Mouse (Mus musculus) inflammation-experienced regulatory T-cells, adult 6 months (primary cell): ENCODE results near the gene Krt5. TPM values are rescaled to one million over a fixed set of nuclear protein-coding genes. Genes with fewer than 3 reads are reported as not detected.
"Not testable (repeated sequence)": the region's sequence is repeated elsewhere in the genome, so short reads cannot be mapped to it uniquely, and the experiment has no call there.

ENCODE experiments used
- ATAC-seq: one replicate; pipeline ENCODE4 v1.8.0; 2017
- polyA plus RNA-seq, 3 experiments: library from polyadenylated mRNA; unstranded; fragments of 100-300 nt; shearing (Covaris generic); gene quantifications; one replicate each; pipeline ENCODE4 v1.2.1; 2017

The Krt5 gene
- polyA plus RNA-seq: not detected

GRCm38 (mm10) chr15:101712720-101713119 is at the start of gene Krt5:
TSS of gene Krt5 (minus strand) at chr15:101712898.
- ATAC-seq: no peak

- no peak for ATAC-seq
Measured at GRCm38 (mm10) chr15:101742711-101743110, 30.0 kb upstream of the Krt5 start, which contains the start of gene Krt71. TSS of gene Krt71 (minus strand) at chr15:101743109.

- no peak for ATAC-seq
Measured at GRCm38 (mm10) chr15:101737786-101738185, 25.1 kb upstream of the Krt5 start.

GRCm38 (mm10) chr15:101730653-101731052 is 18.0 kb upstream of the Krt5 start:
- no peak for ATAC-seq

GRCm38 (mm10) chr15:101724686-101725085 is 12.0 kb upstream of the Krt5 start:
- no peak for ATAC-seq

GRCm38 (mm10) chr15:101715831-101716230 is 3.1 kb upstream of the Krt5 start:
- no peak for ATAC-seq

GRCm38 (mm10) chr15:101714356-101714755 is 1.7 kb upstream of the Krt5 start:
- no peak for ATAC-seq

GRCm38 (mm10) chr15:101713731-101714130 is 1.0 kb upstream of the Krt5 start:
- ATAC-seq: no peak

- no peak for ATAC-seq
Measured at GRCm38 (mm10) chr15:101708683-101709082, 4.0 kb downstream of the Krt5 start.

GRCm38 (mm10) chr15:101707454-101707853 is 5.2 kb downstream of the Krt5 start:
- ATAC-seq: no peak

- ATAC-seq: no peak
Measured at GRCm38 (mm10) chr15:101704066-101704465, 8.6 kb downstream of the Krt5 start.

GRCm38 (mm10) chr15:101702380-101702779 is 10.3 kb downstream of the Krt5 start:
- no peak for ATAC-seq

- no peak for ATAC-seq
Measured at GRCm38 (mm10) chr15:101699866-101700265, 12.8 kb downstream of the Krt5 start.

- no peak for ATAC-seq
Measured at GRCm38 (mm10) chr15:101699192-101699591, 13.5 kb downstream of the Krt5 start.

GRCm38 (mm10) chr15:101697326-101698188 is 15.1 kb downstream of the Krt5 start:
- no peak for ATAC-seq

- no peak for ATAC-seq
Measured at GRCm38 (mm10) chr15:101694207-101694606, 18.5 kb downstream of the Krt5 start, which contains the start of gene Krt6a. TSS of gene Krt6a (minus strand) at chr15:101694307.

- ATAC-seq: not testable (repeated sequence)
Measured at GRCm38 (mm10) chr15:101690460-101690859, 22.2 kb downstream of the Krt5 start.

GRCm38 (mm10) chr15:101688161-101688560 is 24.5 kb downstream of the Krt5 start:
- ATAC-seq: no peak

GRCm38 (mm10) chr15:101680187-101680586 is 32.5 kb downstream of the Krt5 start, which contains the start of gene Krt6b:
TSS of gene Krt6b (minus strand) at chr15:101680287.
- no peak for ATAC-seq

GRCm38 (mm10) chr15:101675978-101676377 is 36.7 kb downstream of the Krt5 start:
- no peak for ATAC-seq
